Mouse (Mus musculus): ENCODE results near the gene Olfr862.

Olfr862 gene

GRCm38 (mm10) chr9:19887904-19888303, at the start of gene Olfr862:
Gene Olfr862, minus strand, starts transcription at chr9:19888004.
- DNase-seq (ENCODE audit: low spot score in 2 of 2): no peak

- no peak for DNase-seq (ENCODE audit: low spot score in 2 of 2)
Measured at GRCm38 (mm10) chr9:19916565-19916964, 28.8 kb upstream of the Olfr862 start, which contains the start of gene Olfr77. Gene Olfr77, plus strand, starts transcription at chr9:19916865.

- no peak for DNase-seq (ENCODE audit: low spot score in 2 of 2)
Measured at GRCm38 (mm10) chr9:19911170-19911569, 23.4 kb upstream of the Olfr862 start.

GRCm38 (mm10) chr9:19849647-19850046, 38.2 kb downstream of the Olfr862 start, which contains the start of gene Olfr860:
Gene Olfr860, minus strand, starts transcription at chr9:19849747.
- DNase-seq (ENCODE audit: low spot score in 2 of 2): no peak
